Mouse (Mus musculus): ENCODE measurements around the gene Foxa2.

DNA sequence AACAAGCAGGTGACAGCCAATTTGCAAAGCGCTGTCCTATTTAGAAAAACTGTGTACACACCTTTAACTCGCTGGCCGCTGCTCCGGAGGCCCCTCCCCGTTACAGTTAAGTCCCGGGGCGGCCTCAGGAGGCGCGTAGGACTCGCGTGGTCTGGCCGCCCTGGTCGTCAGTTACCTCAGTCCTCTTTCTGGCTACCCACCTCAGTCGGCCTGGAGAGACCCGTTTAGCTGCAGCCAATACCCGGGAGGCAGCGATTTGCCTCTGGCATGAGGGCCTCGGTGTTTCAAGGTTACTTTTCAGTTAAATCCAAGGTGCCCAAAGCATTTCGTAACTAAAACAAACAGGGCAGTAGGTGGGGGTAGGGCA lies at the start of gene Foxa2:
- TF ChIP-seq CTCF (IDR thresholded peaks at IDR 0.05; ENCODE audit: low read depth) (no peak), EP300 (IDR thresholded peaks at IDR 0.05; ENCODE audit: low read depth) (no peak)

Data from liver, embryonic 14.5 days (tissue).